Mouse (Mus musculus) limb, embryonic 14.5 days (tissue): ENCODE measurements around the gene Gm21870. TPM values are rescaled to one million over a fixed set of nuclear protein-coding genes. Genes with fewer than 3 reads are reported as not detected.
"Not testable (repeated sequence)": the region's sequence is repeated elsewhere in the genome, so short reads cannot be mapped to it uniquely, and the experiment has no call there.

Experiments used
- ATAC-seq: fragments of 200-750 bp; cut with Nextera tagmentation; 2 replicates; pipeline ENCODE4 v1.8.0; 2017; ENCODE audit warnings: low read depth, moderate number of reproducible peaks, moderate TSS enrichment; ENCODE audit not compliant: low FRiP score
- DNase-seq: peaks from one replicate; pipeline ENCODE4 v3.0.0-alpha.2; 2015; ENCODE audit warnings: low spot score
- H3K27ac ChIP-seq: fragments of 300-500 bp; sonication (generic); replicated peaks from 2 replicates; pipeline ENCODE4 v1.5.1; 2014; ENCODE audit warnings: low read depth, mild to moderate bottlenecking, low read length, moderate library complexity, mixed read lengths
- H3K27me3 ChIP-seq: fragments of 300-500 bp; sonication (generic); 2 replicates; pipeline ENCODE4 v1.6.1; 2014; ENCODE audit warnings: low read length, mixed read lengths; ENCODE audit not compliant: control insufficient read depth, insufficient read depth
- H3K36me3 ChIP-seq: fragments of 300-500 bp; sonication (generic); 2 replicates; pipeline ENCODE4 v1.6.1; 2014; ENCODE audit warnings: mild to moderate bottlenecking, low read length, moderate library complexity, mixed read lengths; ENCODE audit not compliant: control insufficient read depth, insufficient read depth
- H3K4me1 ChIP-seq: fragments of 300-500 bp; sonication (generic); 2 replicates; pipeline ENCODE4 v1.6.1; 2014; ENCODE audit warnings: antibody characterized with exemption, low read length, mixed read lengths; ENCODE audit not compliant: control insufficient read depth, insufficient read depth
- H3K4me2 ChIP-seq: fragments of 300-500 bp; sonication (generic); replicated peaks from 2 replicates; pipeline ENCODE4 v1.6.1; 2014; ENCODE audit warnings: low read depth, mild to moderate bottlenecking, low read length, moderate library complexity; ENCODE audit not compliant: severe bottlenecking
- H3K4me3 ChIP-seq: fragments of 300-500 bp; sonication (generic); replicated peaks from 2 replicates; pipeline ENCODE4 v1.5.1; 2014; ENCODE audit warnings: low read length
- H3K9ac ChIP-seq: fragments of 300-500 bp; sonication (generic); 2 replicates; pipeline ENCODE4 v1.6.1; 2014; ENCODE audit warnings: mild to moderate bottlenecking, low read depth, low read length, moderate library complexity; ENCODE audit not compliant: severe bottlenecking
- H3K9me3 ChIP-seq: fragments of 300-500 bp; sonication (generic); 2 replicates; pipeline ENCODE4 v1.6.1; 2016; ENCODE audit warnings: low read length; ENCODE audit not compliant: control insufficient read depth
- WGBS: fragments of 180-500 bp; shearing (Covaris S2); extraction: QIAGEN DNeasy Blood & Tissue Kit; methylation state at CpG from one replicate; pipeline ENCODE4 v1.1.7; 2014; 5-methylcytosine and 5-hydroxymethylcytosine counted together
- polyA plus RNA-seq, 2 experiments: library from polyadenylated mRNA; depleted of rRNA in 1 of 2; stranded (reverse) in 1 of 2; unstranded in 1 of 2; fragments of >200 nt; fragmentation: Nextera tagmentation in 1 of 2; extraction: Ambion mirVana in 1 of 2; gene quantifications; 2 replicates each; pipeline versions ENCODE4 v1.2.1 to v1.2.3; 2012 to 2014

Gene Gm21870
- polyA plus RNA-seq (2012; rRNA removed) (not detected in 2 replicates), polyA plus RNA-seq (2014; fragmentation: Nextera tagmentation; extraction: Ambion mirVana) (not detected in 2 replicates)

DNA sequence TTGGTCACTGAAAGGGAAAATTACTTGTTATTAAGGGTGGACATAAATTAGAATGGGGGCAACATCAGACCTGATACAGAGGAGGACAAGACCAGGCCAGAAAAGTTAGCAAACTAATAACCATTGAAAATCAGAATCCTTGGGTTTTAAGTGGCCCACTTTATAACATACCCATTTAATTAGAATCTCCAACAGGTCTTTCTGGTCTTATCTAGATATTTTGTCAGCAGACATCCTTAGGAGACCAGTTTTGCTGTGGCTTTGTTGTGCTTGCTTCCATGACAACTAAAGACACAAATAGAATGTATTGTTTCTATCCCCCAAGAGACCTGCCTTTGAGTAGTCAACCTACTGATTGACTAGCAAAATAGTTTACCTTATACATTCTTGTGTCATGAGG is at the start of gene Gm21870:
Gene Gm21870, minus strand, starts transcription at position 101 of the 400 bp plus-strand sequence.
- H3K9me3 ChIP-seq, H3K27me3 ChIP-seq, H3K36me3 ChIP-seq, H3K27ac ChIP-seq, ATAC-seq, DNase-seq, H3K4me2 ChIP-seq, H3K9ac ChIP-seq, H3K4me3 ChIP-seq, H3K4me1 ChIP-seq: not testable (repeated sequence)

DNA sequence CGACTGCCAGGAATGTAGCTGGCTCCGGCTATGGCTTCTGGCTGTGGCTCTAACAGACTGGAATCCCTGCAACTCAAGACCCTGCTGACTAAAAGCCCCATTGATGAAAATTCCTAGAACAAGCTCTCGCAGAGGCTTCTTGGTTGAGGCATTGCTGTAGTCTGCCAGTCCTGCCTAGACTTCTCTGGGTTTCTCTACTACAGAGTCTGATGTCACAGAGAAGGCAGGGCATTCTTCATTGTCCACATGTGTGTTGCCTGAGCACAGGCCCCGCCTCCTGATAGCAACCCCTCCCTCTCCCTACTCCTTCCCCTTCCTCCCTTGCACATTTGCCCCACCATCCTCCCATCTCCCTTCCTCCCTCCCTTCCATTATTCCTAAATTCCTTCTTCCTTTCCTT is 30.2 kb downstream of the Gm21870 start, which contains the start of gene Btbd35f6:
Gene Btbd35f6, minus strand, starts transcription at position 101 of the 400 bp plus-strand sequence.
- H3K27me3 ChIP-seq, H3K9me3 ChIP-seq, ATAC-seq, H3K36me3 ChIP-seq, H3K27ac ChIP-seq, H3K4me2 ChIP-seq, H3K9ac ChIP-seq, H3K4me1 ChIP-seq, DNase-seq, H3K4me3 ChIP-seq: not testable (repeated sequence)
- WGBS: no CpG with 5 or more reads among the region's 4 CpGs

Other genes starting within 250 kb of the Gm21870 start
- not detected in 2 replicates for gene Btbd35f6, start 30.3 kb downstream of the Gm21870 start, polyA plus RNA-seq (2012; rRNA removed)
- gene Btbd35f6, start 30.3 kb downstream of the Gm21870 start, polyA plus RNA-seq (2014; fragmentation: Nextera tagmentation; extraction: Ambion mirVana): not detected in 2 replicates
- not detected in 2 replicates for gene Btbd35f9, start 174.7 kb upstream of the Gm21870 start, polyA plus RNA-seq (2012; rRNA removed)
- gene Btbd35f9, start 174.7 kb upstream of the Gm21870 start, polyA plus RNA-seq (2014; fragmentation: Nextera tagmentation; extraction: Ambion mirVana): not detected in 2 replicates